Mouse (Mus musculus) ES-Bruce4 (cell line): ENCODE results near the gene Zdhhc16. TPM values are rescaled to one million over a fixed set of nuclear protein-coding genes. Genes with fewer than 3 reads are reported as not detected.

Experiments
- H3K27ac ChIP-seq: 2 replicates; pipeline ENCODE4 v1.5.1; 2012; ENCODE audit warnings: low read length, inconsistent platforms; ENCODE audit not compliant: insufficient read depth
- H3K27me3 ChIP-seq: 2 replicates; pipeline ENCODE4 v1.6.1; 2012; ENCODE audit warnings: mild to moderate bottlenecking, low read length, inconsistent platforms; ENCODE audit not compliant: control insufficient read depth, poor library complexity, insufficient read depth, severe bottlenecking
- H3K36me3 ChIP-seq: 2 replicates; pipeline ENCODE4 v1.6.1; 2012; ENCODE audit warnings: inconsistent platforms, mild to moderate bottlenecking, low read length, moderate library complexity; ENCODE audit not compliant: control insufficient read depth, poor library complexity, insufficient read depth, severe bottlenecking
- H3K4me1 ChIP-seq: one replicate; pipeline ENCODE4 v1.8.1; 2011; ENCODE audit warnings: low read length; ENCODE audit not compliant: control insufficient read depth, insufficient read depth
- H3K4me3 ChIP-seq: 2 replicates; pipeline ENCODE4 v1.5.1; 2011; ENCODE audit warnings: low read depth, mild to moderate bottlenecking, low read length
- H3K9ac ChIP-seq: 2 replicates; pipeline ENCODE4 v1.6.1; 2012; ENCODE audit warnings: low read depth, mild to moderate bottlenecking, inconsistent platforms; ENCODE audit not compliant: poor library complexity, severe bottlenecking
- H3K9me3 ChIP-seq: replicated peaks from 2 replicates; pipeline ENCODE4 v1.6.1; 2012; ENCODE audit warnings: mild to moderate bottlenecking, low read length, inconsistent platforms; ENCODE audit not compliant: control insufficient read depth, poor library complexity, insufficient read depth, severe bottlenecking
- CTCF ChIP-seq: IDR thresholded peaks from one replicate; pipeline ENCODE4 v1.8.1; 2011; ENCODE audit warnings: low read depth, low read length
- EP300 ChIP-seq: IDR thresholded peaks from 2 replicates; pipeline ENCODE4 v1.6.1; 2011; ENCODE audit warnings: low read depth, low read length; ENCODE audit not compliant: insufficient read depth
- POLR2A ChIP-seq: IDR thresholded peaks from one replicate; pipeline ENCODE4 v1.8.1; 2011; ENCODE audit warnings: low read length; ENCODE audit not compliant: insufficient read depth
- polyA plus RNA-seq: library from polyadenylated mRNA; stranded (reverse); fragments of >200 nt; gene quantifications from 2 replicates; pipeline ENCODE4 v1.2.4, GENCODE M21; 2011; ENCODE audit warnings: low read depth; ENCODE audit not compliant: missing spikeins, insufficient read depth, insufficient read length

Gene Zdhhc16
- polyA plus RNA-seq, 1 experiment: 49.7 TPM

DNA sequence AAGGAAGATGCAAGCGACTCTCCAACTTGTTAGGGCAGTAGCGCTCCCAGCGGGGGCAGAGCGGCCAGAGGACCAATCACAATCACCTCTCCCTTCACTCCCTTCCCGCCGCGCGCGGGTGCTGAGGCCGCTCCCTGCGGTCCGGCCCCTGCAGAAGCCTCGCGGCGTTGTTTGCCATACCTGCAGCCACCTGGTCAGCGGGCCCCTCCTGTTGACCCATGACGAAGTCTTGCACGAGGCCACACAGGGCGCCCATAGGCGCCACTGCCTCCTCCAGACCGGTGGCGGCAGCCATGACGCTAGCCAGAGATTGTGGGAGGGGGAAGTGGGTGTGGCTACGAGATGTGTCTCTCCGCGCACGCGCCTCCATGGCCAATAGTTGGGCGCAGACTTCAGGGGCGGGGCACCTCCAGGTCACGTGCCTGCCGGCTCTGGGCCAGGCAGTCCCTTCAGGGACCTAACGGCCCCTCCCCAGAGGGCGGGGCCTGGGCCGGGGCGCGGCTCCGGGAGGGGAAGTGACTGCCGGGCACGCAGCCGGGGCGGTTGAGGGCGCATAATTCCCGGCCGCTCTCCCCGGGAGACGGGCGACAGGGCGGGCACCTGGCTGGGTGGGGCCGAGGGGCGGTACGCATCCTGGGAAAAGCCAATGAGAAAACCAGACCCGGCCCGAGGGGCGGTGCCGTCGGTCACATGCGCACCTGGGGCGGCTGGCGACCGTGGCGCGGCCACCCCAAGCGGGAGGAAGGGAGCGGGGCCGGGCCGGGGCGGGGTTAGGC, 47.7 kb downstream of the Zdhhc16 start, which contains the start of gene Mms19:
TSS of gene Mms19 (minus strand) at position 339 of the 776 bp plus-strand sequence.
- Histone ChIP-seq H3K4me1 (peaks cover 4% of the 10 kb centered on the region), H3K27ac (peak within 1 kb of the TSS; percentile 69), H3K9ac (peak within 1 kb of the TSS; percentile 96), H3K36me3 (no peaks in the 10 kb centered on the region), H3K9me3 (no peaks in the 10 kb centered on the region), H3K27me3 (no peaks in the 10 kb centered on the region), H3K4me3 (peak within 1 kb of the TSS; percentile 72)
- TF ChIP-seq EP300 (no peak), POLR2A (no peak), CTCF (no peak)

DNA sequence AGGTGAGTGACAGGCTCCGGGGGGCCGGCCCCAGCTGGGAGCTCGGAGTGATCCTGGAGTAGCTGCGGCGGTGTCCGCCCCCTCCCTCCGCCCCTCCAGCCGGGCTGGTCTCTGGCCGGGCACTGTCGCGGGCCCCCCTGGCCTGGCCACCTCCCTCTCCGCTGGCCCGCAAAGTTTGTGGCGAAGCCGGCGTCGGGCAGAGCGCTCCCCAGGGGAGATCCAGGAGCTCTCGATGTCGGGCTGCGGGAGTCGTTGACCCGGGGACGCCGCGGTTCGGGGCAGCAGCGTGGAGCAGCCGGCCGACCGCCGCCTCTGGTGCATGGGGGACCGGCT, 48.3 kb downstream of the Zdhhc16 start, which contains the start of gene Ubtd1:
TSS of gene Ubtd1 (plus strand) at position 169 of the 333 bp plus-strand sequence.
- no peak for TF ChIP-seq EP300
- no peak for TF ChIP-seq POLR2A
- no peak for TF ChIP-seq CTCF
- Histone ChIP-seq H3K4me3 (peak within 1 kb of the TSS; percentile 72), H3K9ac (peak within 1 kb of the TSS; percentile 96), H3K4me1 (peaks cover 4% of the 10 kb centered on the region), H3K27ac (peak within 1 kb of the TSS; percentile 69), H3K9me3 (no peaks in the 10 kb centered on the region), H3K27me3 (no peaks in the 10 kb centered on the region), H3K36me3 (no peaks in the 10 kb centered on the region)

DNA sequence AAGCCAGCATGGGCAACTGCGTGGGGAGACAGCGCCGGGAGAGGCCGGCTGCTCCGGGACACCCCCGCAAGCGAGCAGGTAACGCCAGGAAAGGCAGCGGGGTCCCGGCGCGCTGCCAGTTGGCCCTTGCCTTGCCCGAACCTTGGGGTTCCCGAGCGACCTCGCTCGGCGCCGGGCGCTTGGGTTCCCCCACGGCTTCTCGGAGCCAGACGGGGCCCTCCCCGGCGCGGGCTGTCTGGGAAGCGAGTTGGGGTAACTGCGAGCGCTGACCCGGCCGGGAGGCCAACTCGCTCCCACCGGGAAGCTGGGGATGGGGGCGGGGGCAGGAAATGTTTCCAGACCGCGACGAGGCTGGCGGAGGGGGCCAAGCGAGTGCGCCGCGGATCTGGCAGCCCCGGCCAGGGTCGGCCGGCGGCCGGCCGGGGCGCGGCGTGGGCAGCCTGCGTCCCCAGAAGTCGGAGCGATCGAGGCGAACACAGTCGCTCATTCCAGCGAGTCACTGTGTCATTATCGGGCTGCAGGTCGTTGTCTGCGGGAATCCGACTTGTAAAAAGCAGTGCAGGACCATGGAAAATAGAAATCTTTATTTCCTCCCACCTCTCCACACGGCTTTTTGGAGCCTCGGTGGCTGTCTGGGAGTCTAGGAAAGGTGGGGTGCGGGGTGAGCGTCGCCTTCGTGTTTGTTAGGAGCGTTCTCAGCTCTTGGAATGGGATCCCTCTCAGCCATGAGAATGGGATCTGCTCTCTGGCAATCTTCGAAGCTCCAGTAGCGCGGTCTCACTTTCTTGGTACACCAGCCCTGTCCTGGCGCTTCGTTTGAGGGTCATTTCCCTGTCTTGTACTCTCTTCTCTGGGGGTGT, 48.9 kb downstream of the Zdhhc16 start:
- Histone ChIP-seq H3K4me1 (peaks cover 4% of the 10 kb centered on the region), H3K27me3 (no peaks in the 10 kb centered on the region), H3K36me3 (no peaks in the 10 kb centered on the region), H3K4me3 (peak overlapping the region; percentile 72), H3K27ac (no peak overlapping the region), H3K9me3 (no peaks in the 10 kb centered on the region), H3K9ac (peak overlapping the region; percentile 96)
- no peak for TF ChIP-seq POLR2A
- no peak for TF ChIP-seq CTCF
- TF ChIP-seq EP300: no peak

DNA sequence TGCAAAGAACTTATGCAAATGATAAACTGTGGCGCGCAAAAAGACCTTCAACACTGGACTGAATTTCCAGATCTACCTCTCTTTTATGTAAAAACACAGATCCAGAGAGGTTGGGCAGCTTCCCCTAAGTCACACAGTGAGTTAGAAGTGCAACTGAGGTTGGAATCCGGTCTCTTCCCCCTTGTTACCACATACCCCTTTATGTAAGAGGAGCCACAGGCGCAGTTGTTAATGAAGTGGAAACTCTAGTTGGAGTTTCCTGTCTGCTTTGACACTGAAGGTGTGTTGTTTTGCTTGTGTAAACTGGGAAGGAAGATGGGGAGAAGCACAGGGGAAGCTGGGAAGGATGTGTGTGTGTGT, 49.5 kb downstream of the Zdhhc16 start:
- Histone ChIP-seq H3K36me3 (no peaks in the 10 kb centered on the region), H3K27me3 (no peaks in the 10 kb centered on the region), H3K4me1 (peaks cover 4% of the 10 kb centered on the region), H3K4me3 (peak overlapping the region; percentile 72), H3K9me3 (no peaks in the 10 kb centered on the region), H3K9ac (peak overlapping the region; percentile 96), H3K27ac (no peak overlapping the region)
- TF ChIP-seq CTCF (no peak), EP300 (no peak), POLR2A (no peak)

DNA sequence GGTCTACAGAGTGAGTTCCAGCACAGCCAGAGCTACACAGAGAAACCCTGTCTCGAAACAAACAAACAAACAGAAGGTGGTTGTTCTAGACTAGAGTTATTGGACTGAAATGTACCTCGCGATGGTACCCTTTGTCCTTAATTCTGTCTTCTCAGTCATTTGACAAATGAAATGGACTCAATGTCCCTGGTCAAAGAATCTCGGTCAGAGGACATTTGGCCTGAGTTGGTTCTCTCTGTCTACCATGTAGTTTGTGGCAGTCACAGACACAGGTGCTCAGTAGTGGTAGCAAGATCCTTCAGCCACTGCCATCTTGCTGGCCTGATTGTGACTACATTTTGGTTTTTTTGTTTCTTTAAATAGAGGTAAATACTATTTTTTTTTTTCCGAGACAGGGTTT, 52.7 kb downstream of the Zdhhc16 start:
- Histone ChIP-seq H3K9ac (no peak overlapping the region), H3K27ac (no peak overlapping the region)
- no peak for TF ChIP-seq POLR2A
- TF ChIP-seq CTCF: no peak
- no peak for TF ChIP-seq EP300

DNA sequence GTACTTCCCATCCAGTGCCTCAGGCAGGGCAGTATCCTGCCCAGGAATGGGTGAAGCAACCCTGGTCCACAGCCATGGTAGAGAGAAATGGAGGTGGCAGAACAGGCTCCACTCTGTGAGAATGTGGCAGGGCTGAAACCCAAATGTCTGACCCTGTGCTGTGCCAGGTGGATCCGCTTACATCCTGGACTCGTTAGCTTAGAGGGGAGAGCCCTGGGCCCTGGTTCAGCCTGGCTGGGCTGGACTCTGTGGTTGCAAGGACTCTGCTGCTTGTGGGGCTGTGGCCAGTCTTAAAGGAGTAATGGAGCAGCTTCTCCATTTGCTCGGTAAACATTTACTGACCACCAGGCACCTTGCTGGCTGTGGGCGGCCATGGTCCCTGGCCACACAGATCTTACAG, 53.9 kb downstream of the Zdhhc16 start:
- Histone ChIP-seq H3K27ac (no peak overlapping the region), H3K9me3 (no peaks in the 10 kb centered on the region), H3K4me3 (no peak overlapping the region), H3K27me3 (no peaks in the 10 kb centered on the region), H3K9ac (no peak overlapping the region), H3K36me3 (no peaks in the 10 kb centered on the region), H3K4me1 (peaks cover 4% of the 10 kb centered on the region)
- TF ChIP-seq POLR2A: no peak
- TF ChIP-seq CTCF: no peak
- TF ChIP-seq EP300: no peak

More for the DNA sequence above, 52.7 kb downstream of the Zdhhc16 start:
- Histone ChIP-seq H3K27me3 (no peaks in the 10 kb centered on the region), H3K4me1 (peaks cover 4% of the 10 kb centered on the region), H3K9me3 (no peaks in the 10 kb centered on the region), H3K4me3 (no peak overlapping the region), H3K36me3 (no peaks in the 10 kb centered on the region)
